Mouse (Mus musculus) forebrain, postnatal 0 days (tissue): ENCODE measurements around the gene Efnb3. TPM values are rescaled to one million over a fixed set of nuclear protein-coding genes. Genes with fewer than 3 reads are reported as not detected.

ENCODE experiments used
- ATAC-seq: fragments of 200-750 bp; cut with Nextera tagmentation; 2 replicates; pipeline ENCODE4 v1.8.0; 2017; ENCODE audit warnings: mild to moderate bottlenecking, moderate library complexity
- DNase-seq: peaks from one replicate; pipeline ENCODE4 v3.0.0-alpha.2; 2015
- H3K27ac ChIP-seq: fragments of 300-500 bp; sonication (generic); 2 replicates; pipeline ENCODE4 v1.5.1; 2014; ENCODE audit warnings: low read depth, mild to moderate bottlenecking, antibody characterized with exemption, low read length, moderate library complexity, mixed read lengths
- H3K27me3 ChIP-seq: fragments of 300-500 bp; sonication (generic); 2 replicates; pipeline ENCODE4 v1.6.1; 2014; ENCODE audit warnings: mild to moderate bottlenecking, low read length, mixed read lengths; ENCODE audit not compliant: insufficient read depth
- H3K36me3 ChIP-seq: fragments of 300-500 bp; sonication (generic); 2 replicates; pipeline ENCODE4 v1.6.1; 2014; ENCODE audit warnings: mild to moderate bottlenecking, moderate library complexity; ENCODE audit not compliant: insufficient read depth
- H3K4me1 ChIP-seq: fragments of 300-500 bp; sonication (generic); 2 replicates; pipeline ENCODE4 v1.6.1; 2014; ENCODE audit warnings: antibody characterized with exemption; ENCODE audit not compliant: insufficient read depth
- H3K4me2 ChIP-seq: fragments of 300-500 bp; sonication (generic); 2 replicates; pipeline ENCODE4 v1.6.1; 2014; ENCODE audit warnings: low read depth, mild to moderate bottlenecking, moderate library complexity
- H3K4me3 ChIP-seq: fragments of 300-500 bp; sonication (generic); 2 replicates; pipeline ENCODE4 v1.5.1; 2014; ENCODE audit warnings: low read depth, low read length, mixed read lengths
- H3K9ac ChIP-seq: fragments of 300-500 bp; sonication (generic); 2 replicates; pipeline ENCODE4 v1.6.1; 2014; ENCODE audit warnings: mild to moderate bottlenecking
- H3K9me3 ChIP-seq: fragments of 300-500 bp; sonication (generic); 2 replicates; pipeline ENCODE4 v1.6.1; 2016; ENCODE audit warnings: low read length
- CTCF ChIP-seq: sonication (generic); IDR thresholded peaks from 2 replicates; pipeline ENCODE4 v1.5.1; 2016; ENCODE audit warnings: antibody characterized with exemption, control low read depth, low read depth
- WGBS: fragments of 180-500 bp; shearing (Covaris S2); extraction: QIAGEN DNeasy Blood & Tissue Kit; methylation state at CpG from one replicate; pipeline ENCODE4 v1.1.7; 2014; 5-methylcytosine and 5-hydroxymethylcytosine counted together
- polyA plus RNA-seq: library from polyadenylated mRNA; unstranded; fragments of >200 nt; fragmentation: Nextera tagmentation; extraction: Ambion mirVana; gene quantifications from 2 replicates; pipeline ENCODE4 v1.2.1, GENCODE M21; 2015
- total RNA-seq: library from RNA; depleted of rRNA; stranded (reverse); fragments of >200 nt; gene quantifications from 2 replicates; pipeline ENCODE4 v1.2.3, GENCODE M21; 2014

Gene Efnb3
- total and polyA plus RNA-seq, 2 experiments from 2014 or later, result 171 to 184 TPM

DNA sequence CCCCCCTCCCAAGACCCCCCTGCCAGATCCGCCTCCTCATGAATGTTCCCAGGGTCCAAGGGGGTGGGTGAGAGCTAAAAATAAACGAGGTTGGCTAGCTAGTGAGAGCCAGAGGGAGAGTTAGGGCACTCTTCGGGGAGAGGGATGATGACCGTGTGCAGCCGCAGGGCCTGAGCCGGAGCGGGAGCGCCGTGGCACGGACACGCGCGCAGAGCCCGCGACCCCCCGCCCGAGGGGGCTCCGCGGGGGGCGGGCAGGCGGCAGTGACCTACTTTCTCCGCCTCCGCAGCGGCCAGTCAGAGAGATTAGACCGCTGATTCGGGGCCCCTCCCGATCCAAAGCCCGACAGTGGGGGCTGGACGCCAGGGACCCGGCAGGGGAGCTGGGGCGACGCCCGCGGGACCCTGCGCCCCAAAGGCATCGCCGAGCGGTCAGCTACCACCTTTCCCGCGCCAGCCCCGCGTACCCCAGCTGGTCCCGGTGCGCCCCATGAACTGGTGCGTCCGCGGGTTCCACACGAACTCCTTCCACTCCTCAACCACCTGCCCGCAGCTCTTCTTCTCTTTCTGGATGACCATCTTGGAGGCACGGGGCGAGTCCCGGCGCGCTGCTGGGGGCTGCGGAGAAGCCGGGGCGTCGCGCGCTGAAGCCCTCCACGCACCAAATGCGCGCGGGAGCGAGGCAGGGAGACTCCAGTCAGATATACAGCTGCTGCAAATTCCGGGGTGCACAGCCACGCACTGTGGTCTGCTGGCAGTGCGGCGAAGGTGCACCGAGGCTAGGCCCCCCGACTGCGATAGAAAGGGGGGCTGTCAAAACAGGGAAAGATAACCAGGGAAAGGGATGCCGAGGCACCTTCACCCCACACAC lies 45.0 kb upstream of the Efnb3 start:
- peak overlapping the region; percentile 78 for H3K9ac ChIP-seq
- DNase-seq (peak; percentile 58), ATAC-seq (peak; percentile 67)
- H3K27me3 ChIP-seq, result no peaks in the 10 kb centered on the region
- H3K4me3 ChIP-seq, result peak overlapping the region; percentile 48
- H3K9me3 ChIP-seq, result no peaks in the 10 kb centered on the region
- H3K36me3 ChIP-seq, result peaks cover 16% of the 10 kb centered on the region; the same call in 1 of the 2 replicates
- peaks cover 13% of the 10 kb centered on the region for H3K4me1 ChIP-seq
- peak overlapping the region; percentile 81 for H3K27ac ChIP-seq
- no peak for TF ChIP-seq CTCF
- WGBS, result 3% methylated on average over 57 of the region's 73 CpGs
- peak overlapping the region; percentile 94 for H3K4me2 ChIP-seq

DNA sequence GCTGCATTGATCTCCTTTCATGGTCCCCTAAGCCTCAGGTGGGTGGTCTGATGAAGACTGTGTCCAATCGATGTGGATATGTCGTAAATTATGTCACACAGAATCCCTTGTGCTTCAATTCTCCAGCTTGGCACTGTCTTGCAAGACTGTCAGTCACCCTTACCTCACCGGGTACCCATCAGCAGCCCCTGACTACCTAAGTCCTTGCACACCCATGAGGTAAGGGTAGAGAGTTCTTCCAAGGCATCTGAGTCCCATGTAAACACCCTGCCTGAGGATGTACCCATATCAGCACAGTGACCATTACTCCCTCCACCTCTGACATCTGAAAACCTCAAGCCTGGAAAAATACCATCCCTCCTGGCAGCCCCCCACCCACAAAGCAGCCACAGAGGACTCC lies 44.3 kb upstream of the Efnb3 start:
- H3K27ac ChIP-seq, result peak overlapping the region; percentile 81

DNA sequence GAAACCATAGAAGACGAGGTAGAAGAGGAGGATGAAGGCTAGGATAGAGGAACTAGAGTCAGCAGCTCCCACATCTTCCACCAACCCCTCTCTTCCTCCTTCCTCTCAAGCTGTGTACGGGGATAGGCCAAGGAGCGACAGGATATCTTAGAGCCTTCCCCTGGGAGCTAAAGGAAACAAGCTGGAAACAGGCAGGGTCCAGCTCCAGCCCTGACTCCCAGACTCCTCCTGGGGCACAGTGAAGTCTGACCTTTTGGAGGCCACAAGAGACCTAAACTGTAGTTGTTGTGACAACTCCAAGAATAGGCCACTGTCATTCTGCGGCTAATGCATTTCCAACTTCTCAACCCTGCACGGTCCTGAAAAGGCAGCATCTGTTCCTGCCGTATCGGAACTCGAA lies 43.5 kb upstream of the Efnb3 start:
- no peaks in the 10 kb centered on the region for H3K9me3 ChIP-seq
- no peak overlapping the region for H3K9ac ChIP-seq
- H3K4me3 ChIP-seq, result no peak overlapping the region
- ATAC-seq (no peak), DNase-seq (no peak)
- peaks cover 23% of the 10 kb centered on the region; the same call in 1 of the 2 replicates for H3K36me3 ChIP-seq
- peaks cover 15% of the 10 kb centered on the region for H3K4me1 ChIP-seq
- 78% methylated on average over 8 of the region's 8 CpGs for WGBS
- peak overlapping the region; percentile 94 for H3K4me2 ChIP-seq
- no peaks in the 10 kb centered on the region for H3K27me3 ChIP-seq
- no peak for TF ChIP-seq CTCF
- no peak overlapping the region for H3K27ac ChIP-seq

More for the DNA sequence above, 44.3 kb upstream of the Efnb3 start:
- 52% methylated on average over 3 of the region's 3 CpGs for WGBS
- ATAC-seq, result no peak; the same call in 1 of the 2 replicates
- Histone ChIP-seq H3K4me1 (peaks cover 15% of the 10 kb centered on the region), H3K36me3 (peaks cover 21% of the 10 kb centered on the region; the same call in 1 of the 2 replicates), H3K9ac (peak overlapping the region; percentile 78), H3K27me3 (no peaks in the 10 kb centered on the region), H3K9me3 (no peaks in the 10 kb centered on the region), H3K4me3 (peak overlapping the region; percentile 48), H3K4me2 (peak overlapping the region; percentile 94)
- DNase-seq, result no peak
- TF ChIP-seq CTCF, result no peak

DNA sequence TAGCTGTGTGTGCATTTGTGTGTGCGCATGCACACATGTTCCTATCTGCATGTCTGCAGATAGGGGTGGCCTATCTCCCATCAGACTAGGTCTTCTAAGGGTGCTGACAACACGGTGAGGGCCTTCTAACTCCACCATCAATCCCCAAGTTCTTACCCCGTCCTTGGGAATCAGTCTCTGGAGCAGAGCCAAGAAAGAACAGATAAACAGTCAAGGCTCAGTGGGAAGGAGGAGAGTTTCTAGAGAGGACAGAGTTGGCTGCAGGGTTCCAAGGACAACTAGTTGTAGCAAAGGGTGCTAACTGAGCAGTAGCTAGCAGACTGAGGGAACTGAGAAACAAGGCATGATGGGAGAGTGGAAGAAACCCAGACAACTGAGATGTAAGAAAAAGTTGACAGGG lies 41.8 kb upstream of the Efnb3 start:
- H3K4me3 ChIP-seq, result no peak overlapping the region
- H3K9ac ChIP-seq, result no peak overlapping the region
- no peaks in the 10 kb centered on the region for H3K9me3 ChIP-seq
- H3K4me2 ChIP-seq, result no peak overlapping the region
- no peak overlapping the region for H3K27ac ChIP-seq
- no peaks in the 10 kb centered on the region for H3K27me3 ChIP-seq
- DNase-seq (no peak), ATAC-seq (no peak)
- no peak for TF ChIP-seq CTCF
- H3K36me3 ChIP-seq, result peaks cover 23% of the 10 kb centered on the region; the same call in 1 of the 2 replicates
- WGBS, result 72% methylated on average over 3 of the region's 3 CpGs
- H3K4me1 ChIP-seq, result peaks cover 15% of the 10 kb centered on the region

DNA sequence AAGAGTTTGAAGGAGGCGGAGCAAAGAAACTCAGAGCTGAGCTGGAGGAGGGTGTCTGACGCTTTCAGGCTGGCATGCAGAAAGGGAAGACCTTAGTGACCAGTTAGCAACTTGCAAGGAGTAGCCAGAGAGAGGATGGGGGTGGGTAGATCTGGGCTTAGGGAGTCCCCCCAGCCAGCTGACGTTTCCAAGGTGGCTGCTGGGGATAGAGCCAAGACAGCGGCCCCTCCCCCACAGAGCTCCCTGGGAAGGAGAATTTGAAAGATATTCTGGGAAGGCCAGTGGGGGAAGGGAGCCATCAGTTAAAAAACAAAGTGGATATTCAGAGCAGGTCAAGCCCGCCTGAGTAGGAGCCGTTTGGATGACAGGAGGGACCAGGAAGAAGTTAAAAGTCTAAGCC lies 40.1 kb upstream of the Efnb3 start:
- Histone ChIP-seq H3K27ac (0 out of 2 replicates have a peak overlapping the region, but pooled peaks have one; percentile 35), H3K9ac (0 out of 2 replicates have a peak overlapping the region, but pooled peaks have one; percentile 22), H3K36me3 (peaks cover 30% of the 10 kb centered on the region; the same call in 1 of the 2 replicates), H3K9me3 (no peaks in the 10 kb centered on the region), H3K4me3 (no peak overlapping the region), H3K27me3 (no peaks in the 10 kb centered on the region), H3K4me2 (no peak overlapping the region), H3K4me1 (peaks cover 15% of the 10 kb centered on the region)
- 11% methylated on average over 6 of the region's 6 CpGs for WGBS
- DNase-seq, result peak; percentile 50
- peak; percentile 74; the same call in 1 of the 2 replicates for ATAC-seq
- TF ChIP-seq CTCF, result no peak

DNA sequence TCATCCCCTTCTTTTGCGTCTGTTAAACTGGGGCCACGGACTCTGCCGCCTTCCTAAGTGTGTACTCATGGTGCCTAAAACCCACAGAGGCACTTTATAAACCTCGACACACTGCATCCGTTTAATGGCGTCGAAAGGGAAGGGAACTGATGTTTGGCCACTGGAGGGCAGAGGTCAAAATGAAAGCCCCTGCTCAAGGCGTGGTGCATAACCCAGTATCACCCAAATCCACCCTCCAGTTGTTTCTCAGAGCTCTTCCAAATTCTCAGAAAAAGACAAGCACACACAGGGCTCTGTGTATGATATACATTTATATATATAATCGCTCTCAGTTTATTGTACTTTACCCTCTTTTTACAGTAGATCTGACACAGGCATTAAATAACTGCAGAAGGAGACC lies 39.4 kb upstream of the Efnb3 start:
- no peaks in the 10 kb centered on the region for H3K9me3 ChIP-seq
- TF ChIP-seq CTCF, result no peak
- no peak overlapping the region for H3K9ac ChIP-seq
- H3K27ac ChIP-seq, result no peak overlapping the region
- DNase-seq (no peak), ATAC-seq (no peak)
- no peaks in the 10 kb centered on the region for H3K27me3 ChIP-seq
- 17% methylated on average over 9 of the region's 9 CpGs for WGBS
- peaks cover 30% of the 10 kb centered on the region; the same call in 1 of the 2 replicates for H3K36me3 ChIP-seq
- H3K4me1 ChIP-seq, result peaks cover 15% of the 10 kb centered on the region
- H3K4me2 ChIP-seq, result no peak overlapping the region
- no peak overlapping the region for H3K4me3 ChIP-seq

DNA sequence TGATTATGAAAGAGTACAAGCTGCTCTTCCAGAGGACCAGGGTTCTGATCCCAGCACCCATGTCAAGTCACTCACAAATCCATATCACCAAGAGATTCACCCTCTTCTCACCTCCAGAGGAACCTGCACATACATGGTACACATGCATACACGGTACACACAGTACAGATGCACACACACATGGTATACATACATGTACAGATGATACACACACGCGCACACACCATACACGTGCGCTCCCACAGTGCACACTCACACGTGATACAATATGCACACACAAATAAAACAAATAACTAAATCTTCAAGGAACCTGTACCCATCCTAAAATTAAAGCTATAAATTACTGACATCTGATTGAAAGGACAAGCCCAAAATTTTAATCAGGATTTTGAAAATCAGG lies 34.8 kb upstream of the Efnb3 start:
- no peaks in the 10 kb centered on the region for H3K9me3 ChIP-seq
- H3K9ac ChIP-seq, result no peak overlapping the region
- no peak for DNase-seq
- H3K4me1 ChIP-seq, result no peaks in the 10 kb centered on the region; the same call in 1 of the 2 replicates
- 95% methylated on average over 6 of the region's 6 CpGs for WGBS
- H3K36me3 ChIP-seq, result peaks cover 30% of the 10 kb centered on the region
- H3K27me3 ChIP-seq, result no peaks in the 10 kb centered on the region
- H3K4me3 ChIP-seq, result no peak overlapping the region
- ATAC-seq, result no peak
- H3K27ac ChIP-seq, result no peak overlapping the region
- no peak for TF ChIP-seq CTCF
- no peak overlapping the region for H3K4me2 ChIP-seq
